Mouse (Mus musculus) lung, postnatal 10 days (tissue): ENCODE measurements at regions not wholly inside any gene's neighbourhood (a gene's known extent, or its start where the extent isn't known, plus 50 kb on each side); places are given as distances from the start of the nearest gene placed in this dataset.

Experiments used
- DNase-seq: peaks from one replicate; pipeline ENCODE4 v3.0.0; 2021

DNA sequence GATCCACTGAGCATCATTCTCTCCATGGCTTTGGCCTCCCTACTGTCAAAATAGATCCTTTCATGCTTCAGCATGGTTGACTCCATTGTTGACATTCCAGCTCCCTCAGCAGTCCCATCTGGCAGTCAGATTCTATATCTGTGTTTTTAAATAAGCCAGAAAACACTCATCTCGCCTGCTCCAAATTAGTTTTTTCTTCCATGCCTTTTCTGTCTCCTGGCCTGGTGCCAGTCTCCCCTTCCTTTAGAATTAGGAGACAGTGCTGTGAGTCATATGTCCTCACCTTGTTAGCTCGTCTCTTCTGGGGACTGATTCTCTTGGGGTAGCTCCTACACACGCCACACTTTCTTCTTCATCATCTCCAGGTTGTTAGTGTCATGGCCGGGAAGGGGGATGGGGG is 302.2 kb downstream of the Cd83 start:
- DNase-seq = peak; percentile 47

DNA sequence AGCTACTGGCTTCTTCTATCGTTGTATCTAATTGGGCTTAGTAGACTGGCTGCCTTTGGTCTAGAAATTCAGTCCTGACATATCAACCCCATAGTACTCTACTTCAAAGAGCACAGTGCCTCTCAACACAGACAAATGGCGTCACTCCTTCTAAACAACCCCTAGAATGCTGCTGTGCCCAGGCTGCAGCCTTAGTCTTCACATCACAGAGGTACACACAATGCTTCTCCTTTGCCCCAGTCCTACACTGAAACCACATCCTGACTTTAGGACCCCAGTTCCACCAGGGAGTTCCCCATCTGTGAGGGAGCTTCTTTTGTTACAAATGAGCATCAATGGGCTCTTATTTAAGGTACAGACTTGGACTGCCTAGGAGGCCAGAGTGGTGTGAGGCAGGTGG is 312.6 kb downstream of the Cd83 start:
- no peak for DNase-seq

DNA sequence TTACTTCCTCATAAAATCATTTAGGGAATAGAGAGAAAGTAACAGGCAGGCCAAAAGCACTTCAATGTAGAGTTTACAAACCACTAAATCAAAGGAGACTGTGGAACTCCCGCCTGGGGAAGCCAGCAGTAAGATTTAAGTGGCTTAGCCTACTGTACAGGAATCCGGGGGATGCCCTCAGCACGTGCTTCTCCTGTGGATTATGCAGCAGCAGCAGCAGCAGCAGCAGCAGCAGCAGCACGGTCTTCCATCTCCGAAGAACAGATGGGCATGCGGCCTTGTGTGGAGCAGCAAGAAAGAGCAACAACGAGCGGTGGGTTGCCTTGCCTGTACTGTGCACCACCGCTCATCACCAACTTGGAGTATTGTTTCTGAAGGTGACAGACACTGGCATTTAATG is 314.9 kb downstream of the Cd83 start:
- DNase-seq = no peak

DNA sequence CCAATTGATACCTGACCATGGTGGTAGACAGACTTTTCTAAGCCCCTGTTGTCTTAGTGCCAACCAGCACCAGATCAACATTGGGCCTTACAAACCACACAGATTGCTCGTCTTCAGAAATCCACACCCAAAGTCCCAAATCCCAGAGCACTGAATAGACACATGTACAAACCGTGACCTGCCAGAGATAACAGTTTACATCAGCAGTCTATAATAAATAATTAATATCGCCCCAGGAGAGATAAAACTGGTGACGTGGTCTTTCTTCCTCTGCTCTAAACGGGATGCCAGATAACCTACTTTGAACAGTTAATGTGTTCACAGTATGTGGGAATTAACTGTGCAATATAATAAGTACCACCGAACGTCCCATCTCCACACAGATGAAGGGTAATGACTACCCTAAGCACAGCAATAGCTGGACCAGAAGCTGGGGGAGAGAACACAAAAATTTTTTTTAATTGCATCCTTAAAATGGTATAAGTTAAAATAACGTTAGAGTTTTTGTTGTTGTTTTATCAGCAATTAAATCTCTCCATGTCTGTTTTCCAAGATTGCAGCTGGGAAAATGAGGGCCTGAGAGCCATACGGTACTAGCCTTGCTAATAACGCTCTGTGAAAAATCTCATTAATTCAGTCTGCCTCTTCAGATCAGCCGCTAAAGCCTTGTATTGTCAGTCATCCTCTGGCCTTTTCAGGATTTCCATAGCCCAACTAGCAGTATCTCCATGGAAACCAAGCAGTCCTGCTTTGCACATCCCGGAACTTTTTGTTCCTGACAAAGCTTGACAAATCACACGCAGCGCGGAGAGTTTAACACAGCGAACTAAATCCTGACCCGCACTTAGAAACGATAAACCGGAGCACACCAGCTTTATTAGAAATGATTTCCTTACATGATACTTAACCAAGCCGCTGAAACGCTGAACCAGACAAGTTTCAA is 315.8 kb downstream of the Cd83 start:
- DNase-seq = no peak

DNA sequence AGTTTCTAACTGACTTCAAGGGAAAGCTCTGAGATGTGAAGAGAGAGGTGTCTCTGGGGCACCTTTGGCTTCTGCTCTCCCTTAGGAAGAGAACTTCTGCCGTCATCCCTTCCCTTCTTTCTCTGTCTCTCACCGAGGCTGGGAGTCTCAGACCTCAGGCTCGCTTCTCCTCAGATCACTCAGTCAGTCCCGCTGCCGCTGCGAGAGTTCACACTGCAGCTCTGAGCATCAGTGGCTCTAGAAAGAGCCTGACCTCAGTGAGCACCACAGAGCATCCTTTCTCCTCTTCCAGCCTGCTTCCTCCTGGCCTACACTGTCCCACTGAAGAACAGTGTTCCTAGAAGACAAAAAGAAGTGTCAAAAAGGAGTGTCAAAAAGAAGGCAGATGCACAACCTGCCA is 316.6 kb downstream of the Cd83 start:
- DNase-seq = no peak

DNA sequence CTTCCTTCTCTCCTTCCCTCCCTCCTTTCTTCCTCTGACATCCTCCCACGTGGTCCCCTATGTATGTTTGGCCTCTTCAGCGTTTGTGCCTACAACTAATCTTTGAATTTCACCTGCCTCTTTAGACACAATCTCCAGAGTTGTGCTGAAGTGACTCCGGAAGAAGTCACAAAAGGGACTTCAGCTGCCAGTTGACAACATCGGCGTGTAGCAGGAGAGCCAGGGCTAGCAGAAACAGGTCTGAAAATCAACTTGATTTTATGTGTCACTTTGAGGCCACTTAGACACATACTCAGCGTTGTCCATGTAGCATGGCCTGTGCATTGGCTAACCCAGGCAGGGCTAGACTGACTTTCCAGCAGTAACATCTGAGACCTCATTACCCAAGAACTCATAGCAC is 317.2 kb downstream of the Cd83 start:
- no peak for DNase-seq

DNA sequence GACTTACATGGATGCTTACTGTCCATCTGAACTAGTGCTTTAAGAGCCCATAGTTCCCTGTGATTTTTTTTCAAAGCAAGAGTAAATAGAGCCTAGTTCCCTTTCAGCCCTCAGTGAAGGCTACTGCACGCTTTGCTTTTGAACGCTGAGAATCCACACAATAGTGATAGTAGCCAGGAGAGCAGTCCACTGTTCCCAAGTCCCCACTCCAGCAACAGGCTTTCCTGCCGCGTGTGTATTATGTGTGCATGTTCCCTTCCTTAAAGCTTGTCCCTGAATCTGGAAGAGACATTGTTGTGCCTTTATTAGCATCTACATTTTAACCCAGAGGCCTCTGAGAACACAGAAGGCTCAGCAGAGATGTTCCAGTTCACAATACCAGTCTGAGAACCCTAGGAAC is 317.7 kb downstream of the Cd83 start:
- no peak for DNase-seq

DNA sequence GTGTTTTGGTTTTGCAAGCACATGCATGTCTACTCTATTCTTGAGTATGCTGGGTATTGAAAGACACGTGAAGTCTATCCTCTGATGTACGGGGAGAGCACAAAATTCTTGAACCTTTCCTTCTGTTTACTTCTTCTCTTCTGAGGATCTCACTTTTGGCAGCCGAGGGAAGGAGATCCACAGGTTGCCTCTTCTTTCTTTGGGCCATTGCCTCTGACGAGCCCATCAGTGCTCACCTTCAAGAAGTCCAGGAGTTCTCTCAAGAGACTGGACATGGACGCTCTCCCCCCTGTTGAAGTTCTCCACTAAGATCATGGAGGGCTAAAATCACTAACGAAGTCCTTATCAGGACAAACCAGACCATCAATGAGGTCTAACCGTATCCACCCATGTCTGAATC is 318.8 kb downstream of the Cd83 start:
- DNase-seq = no peak

DNA sequence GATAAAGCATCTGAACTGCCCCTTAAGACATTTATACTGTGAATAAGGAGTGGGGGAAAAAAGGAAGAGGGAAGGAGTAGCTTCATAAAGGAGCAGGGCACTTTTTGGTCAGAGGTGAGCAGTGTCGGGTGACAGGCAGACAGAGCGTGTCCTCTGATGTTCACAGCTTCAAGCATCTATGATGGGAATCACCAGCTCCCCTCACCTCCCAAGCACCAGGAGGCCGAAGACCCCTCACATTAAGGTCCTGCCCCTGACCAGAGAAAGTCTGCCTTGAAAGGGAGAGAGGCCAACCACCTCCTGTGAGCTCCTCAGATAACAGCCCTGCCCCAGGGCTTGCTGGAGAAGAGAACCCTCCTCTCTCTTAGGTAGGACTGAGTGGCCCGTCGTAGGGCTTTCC is 320.6 kb downstream of the Cd83 start:
- DNase-seq = no peak

DNA sequence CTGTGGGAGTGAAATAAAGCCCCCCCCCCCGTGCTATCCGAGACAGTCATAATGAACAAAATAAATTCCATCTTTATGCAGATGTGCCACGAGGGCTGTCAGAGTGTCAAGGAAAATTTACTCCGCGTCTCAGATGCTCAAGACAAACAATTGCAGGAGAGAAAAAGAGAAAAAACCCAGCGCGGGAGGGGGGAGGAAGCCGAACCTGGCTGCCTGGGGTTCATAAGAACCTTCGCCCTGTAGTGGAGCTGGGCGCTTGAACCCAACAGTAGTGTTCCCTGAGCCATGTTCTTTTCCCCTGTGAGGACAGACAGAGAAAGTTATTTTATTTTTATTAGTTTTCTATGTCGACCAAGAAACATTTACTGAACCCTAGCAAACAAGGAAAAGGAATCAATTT is 324.1 kb downstream of the Cd83 start:
- no peak for DNase-seq

DNA sequence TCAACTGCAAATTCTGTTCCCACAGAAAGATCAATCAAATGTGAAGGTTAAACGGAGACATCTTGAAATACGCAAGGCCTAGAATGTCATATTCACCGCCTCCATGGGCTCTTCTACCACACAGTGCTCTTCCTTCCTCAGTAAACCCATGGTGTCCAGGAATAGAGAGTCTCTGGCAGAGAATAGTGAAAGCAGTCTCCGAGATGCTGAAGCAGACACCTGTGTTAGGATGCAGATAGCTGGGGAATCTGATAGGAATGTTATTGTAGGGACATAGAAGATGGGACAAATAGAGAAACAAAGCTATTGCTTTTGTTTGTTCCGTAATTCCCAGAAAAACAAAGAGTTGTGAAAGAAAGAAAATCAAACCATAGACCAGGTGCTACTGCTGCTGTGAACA is 328.5 kb downstream of the Cd83 start:
- DNase-seq = no peak

DNA sequence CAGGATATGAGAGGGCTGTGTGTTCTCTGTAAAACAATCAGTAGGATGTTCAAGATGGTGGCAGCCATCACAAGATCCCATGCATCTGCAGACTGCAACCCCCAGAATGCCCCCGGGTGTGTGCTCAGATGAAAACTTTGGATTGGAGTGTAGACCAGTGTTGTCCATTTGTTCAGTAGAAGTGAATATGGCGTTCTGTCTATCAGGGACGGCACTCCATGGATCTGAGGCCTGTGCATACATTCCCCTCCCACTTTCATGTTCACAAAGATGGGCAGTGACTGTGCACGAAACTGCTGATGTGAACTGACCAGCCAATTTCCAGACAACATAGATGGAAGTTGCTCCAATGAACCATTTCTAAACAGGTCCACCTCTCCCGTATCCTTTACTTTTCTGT is 330.3 kb downstream of the Cd83 start:
- no peak for DNase-seq

DNA sequence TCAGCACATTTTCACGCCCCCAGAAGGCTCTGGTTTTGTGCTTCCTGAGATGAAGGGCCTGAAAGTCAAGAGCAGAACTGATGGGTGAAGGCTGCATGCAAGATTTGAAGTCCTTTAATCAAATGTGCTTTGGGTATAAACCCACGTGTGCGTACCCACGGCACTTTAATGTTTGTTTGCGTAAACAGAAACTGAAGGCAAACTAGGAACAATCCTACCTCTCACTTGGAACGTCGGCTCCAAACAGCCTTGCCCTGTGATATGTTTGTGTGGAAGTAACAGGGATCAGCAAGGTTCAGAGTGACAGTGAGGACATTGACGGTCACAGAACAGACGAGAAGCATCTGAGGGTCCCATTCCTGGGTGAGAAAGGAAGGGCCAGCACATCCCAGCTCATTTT is 333.3 kb downstream of the Cd83 start:
- DNase-seq = no peak

DNA sequence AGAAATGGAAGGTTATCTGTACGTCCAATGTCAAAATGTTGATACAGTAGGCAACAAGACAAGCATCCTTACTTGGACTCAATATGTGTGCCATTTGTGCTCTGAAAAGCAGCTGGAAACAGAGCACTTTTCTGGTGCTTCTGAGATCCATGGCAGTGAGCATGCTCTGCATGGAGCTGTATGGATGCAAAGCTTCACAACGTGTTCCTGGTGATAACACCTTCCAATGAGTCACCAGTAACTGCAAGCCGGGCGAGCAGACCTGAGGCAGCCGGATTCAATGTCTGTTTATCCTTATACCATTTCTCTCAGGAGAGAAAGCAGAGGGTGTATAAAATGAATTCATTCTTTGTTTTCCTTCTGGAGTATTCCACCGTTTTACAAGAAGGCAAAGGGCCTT is 334.3 kb downstream of the Cd83 start:
- DNase-seq = no peak

DNA sequence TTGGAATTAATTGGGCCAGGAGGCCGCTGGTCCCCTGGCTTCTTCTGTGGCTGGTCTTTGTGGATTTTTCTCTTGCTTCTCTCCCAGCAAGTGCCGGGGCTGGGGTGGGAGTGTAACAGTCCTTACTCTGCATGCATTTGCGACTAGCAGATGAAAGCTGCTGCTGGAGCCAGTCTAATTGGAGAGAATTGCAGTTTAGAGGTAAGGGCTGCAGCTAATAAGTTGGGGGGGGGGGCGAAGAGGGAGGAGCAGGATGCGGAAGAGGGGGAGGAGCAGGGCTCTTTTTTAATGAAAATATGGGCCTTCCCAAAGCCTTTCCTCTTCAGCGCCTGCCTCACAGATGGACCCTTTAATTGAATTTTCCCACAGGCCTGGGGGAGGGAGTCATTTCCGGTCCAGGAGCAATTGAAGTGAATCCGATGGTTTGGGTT is 336.7 kb downstream of the Cd83 start:
- DNase-seq = no peak

DNA sequence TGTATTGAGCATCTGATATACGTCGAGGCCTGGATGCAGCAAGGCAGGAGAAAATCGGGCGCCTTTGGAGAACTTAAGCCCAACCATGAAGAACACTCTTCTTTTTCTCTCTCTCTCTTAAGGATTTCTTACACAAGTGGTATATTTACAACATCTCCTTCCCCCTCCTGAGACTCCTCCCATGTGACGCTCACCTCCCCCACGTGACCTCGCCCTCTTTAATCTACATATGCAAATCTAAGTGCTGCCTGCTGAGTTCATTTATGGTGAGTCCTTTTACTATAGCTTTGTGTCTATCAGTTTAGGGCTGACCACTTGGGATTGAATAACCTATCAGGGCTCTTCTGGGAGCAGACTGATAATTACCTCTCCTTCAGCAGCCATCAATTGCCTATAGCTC is 337.4 kb downstream of the Cd83 start:
- DNase-seq = no peak

DNA sequence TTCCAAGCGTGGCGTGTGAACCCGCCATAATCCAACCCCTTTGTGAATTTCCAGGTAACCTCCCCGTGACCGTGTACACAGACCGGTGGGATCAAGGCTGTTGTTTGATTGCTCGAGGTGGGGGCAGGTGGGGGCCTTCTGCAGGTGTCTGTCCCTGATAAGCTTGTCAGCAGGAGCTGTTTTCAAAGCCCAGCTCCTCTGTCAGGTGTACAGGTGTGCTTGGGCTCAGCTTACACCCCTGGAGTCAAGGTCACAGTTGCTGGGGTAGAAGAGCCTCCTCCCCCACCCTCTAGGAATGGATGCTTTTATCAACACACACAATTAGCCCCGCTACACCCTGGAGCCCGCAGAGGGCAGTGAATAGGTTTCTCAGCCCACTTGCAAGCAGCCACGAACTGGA is 341.6 kb downstream of the Cd83 start:
- no peak for DNase-seq

DNA sequence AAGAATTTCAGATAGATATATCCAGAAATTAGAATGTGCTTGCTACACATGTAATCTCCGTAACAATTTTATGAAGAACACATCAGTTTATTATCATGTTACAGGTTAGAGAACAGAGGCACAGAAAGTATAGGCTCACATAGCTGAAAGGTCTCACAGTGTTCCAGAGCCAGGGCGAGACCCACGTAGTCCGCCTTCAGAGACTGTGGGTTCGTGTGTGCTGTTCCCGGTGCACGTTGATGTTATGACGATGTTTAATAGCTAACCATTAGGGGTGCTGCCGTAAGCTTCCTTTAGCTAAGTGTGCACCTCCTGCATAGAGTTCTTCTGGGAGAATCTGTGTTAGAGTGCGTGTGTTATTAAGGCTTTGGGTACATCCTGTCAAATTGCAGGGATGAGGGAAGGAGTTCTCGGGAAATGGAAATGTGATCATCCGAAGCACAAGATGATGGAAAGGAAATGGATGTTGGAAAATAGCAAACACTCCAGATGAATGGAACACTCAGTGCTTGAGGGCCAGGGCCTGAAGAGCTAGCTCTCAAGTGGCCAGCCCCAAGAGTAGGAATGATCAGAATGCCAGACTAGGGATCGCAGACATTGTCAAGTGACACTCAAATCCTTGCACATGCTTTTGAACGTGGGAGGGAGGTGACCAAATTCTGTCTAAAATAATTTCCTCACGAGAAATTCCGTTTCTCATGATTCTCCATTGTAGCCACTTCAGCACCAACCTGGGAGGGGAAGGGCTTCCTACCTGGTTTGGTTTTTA is 344.1 kb downstream of the Cd83 start:
- DNase-seq = peak; percentile 65

DNA sequence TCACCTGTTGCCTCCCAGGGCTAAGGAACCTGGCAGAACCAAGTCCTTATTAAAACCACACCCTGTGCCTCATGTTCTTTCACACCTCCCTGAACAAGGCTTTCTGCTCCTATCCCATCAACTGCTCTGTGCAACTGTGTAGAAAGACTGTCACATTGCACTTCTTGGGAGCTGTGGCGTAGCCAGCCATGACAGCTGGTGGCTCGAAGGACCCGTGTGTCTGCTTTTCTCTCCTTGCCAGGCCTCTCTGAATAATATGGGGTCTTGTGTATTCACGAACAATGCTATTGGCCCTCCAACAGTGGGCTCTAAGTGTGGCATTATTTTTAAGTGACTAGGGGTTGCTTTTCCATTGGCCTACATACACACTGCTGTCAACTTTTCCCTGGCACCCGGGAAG is 347.3 kb downstream of the Cd83 start:
- no peak for DNase-seq

DNA sequence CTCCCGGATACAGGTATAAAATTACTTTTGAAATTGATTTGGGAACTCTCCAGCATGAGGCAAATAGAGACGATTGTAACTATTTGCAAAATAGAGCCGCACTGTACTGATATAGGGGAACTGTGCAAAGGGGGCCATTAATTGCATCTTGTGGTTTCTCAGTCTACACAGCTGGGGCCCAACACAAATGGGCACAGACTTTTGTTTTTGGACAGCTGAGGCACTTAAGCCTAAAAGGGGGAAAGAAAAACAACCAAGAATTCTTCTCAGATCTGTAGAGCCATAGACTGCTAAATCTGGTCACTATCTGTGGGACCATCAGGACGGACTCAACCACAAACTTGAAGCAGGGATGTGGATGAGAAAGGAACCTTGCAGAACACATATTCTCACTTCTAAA is 347.9 kb downstream of the Cd83 start:
- no peak for DNase-seq

DNA sequence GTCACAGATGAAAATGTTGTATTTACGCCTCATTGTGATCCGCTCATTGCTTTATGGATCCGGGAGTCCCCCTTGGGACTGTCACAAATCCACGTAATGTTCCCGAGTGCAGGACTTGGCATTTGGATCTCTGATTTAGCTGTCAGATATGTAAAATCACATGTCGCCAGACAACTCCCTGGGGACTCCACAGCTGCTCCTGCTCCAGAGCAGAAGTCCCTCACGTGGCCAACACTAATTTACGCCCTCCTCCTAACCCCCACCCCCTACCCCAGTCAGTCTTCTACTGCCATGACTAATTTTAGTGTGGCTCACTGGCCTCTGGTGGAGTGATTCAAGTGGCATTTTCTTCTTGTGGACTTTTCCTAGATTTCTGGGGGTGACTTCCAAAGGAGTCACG is 348.9 kb downstream of the Cd83 start:
- DNase-seq = peak; percentile 29

DNA sequence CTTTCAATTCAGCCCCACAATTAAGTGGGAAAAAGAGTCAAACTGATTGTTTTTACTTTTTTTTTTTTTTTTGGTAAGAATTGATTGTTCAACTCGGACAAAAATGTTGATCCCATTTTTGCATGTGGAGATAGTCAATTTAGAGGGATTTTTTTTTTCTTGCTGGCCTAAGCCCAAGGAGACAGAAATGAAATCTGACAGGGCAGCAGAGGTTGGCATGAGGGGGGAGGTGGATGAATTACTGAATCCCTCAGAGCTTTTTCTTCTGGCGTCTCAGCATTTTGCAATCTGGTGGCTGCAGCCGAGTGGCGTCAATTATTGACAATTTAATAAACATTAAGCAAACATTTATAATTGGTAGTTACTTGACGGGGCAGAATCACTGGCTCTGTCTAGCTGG is 356.6 kb downstream of the Cd83 start:
- no peak for DNase-seq

DNA sequence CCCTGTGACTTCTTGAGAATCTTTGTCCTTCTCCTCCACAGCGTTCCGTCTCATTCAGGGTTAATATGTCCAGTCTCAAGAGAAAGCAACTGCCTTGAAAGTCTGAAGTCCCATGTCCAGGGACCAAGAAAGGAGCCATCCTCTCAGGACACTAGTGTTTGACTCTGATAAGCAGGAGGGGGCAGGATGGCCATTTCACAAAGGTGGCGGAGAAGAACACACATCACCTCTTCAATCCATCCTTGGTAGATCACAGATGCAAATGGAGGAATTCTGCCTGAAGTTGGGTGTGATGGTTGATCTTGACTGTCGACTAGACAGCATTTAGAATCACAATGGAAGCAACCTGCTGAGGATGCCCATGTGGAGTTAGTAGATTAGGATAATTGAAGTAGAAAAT is 360.9 kb downstream of the Cd83 start:
- no peak for DNase-seq

DNA sequence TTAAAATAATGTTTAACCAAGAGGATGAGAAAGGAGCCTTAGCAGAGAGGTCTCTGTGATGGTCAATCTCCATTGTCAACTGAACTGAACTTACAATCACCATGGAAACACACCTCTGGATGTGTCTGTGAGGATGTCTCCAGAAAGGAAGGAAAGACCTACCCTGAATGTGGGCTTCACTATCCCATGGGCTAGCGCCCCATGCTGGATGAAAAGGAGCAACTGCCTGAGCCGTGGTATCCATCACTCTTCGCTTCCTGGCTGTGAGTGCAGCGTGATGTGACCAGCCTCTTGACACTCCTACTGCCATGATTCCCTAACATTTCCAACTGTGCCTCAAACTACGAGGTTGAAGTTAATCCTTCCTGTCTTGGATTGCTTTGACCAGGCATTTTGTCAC is 363.3 kb downstream of the Cd83 start:
- DNase-seq = no peak
